Comparison of ENCODE assay signal across 20 mouse cellular contexts in genomic region chrX:121269620-121270019, GRCm38 (mm10).
DNase-seq lines count a peak whose midpoint lies in the region; ATAC-seq and TF ChIP-seq lines count a peak whose summit lies in the region.
"Had no signal": no experiment of that assay in that cellular context is flagged by ENCODE, and none has a peak within 500 bp of the region (broad histone marks: within the 10 kb centered on the region; RNA-seq: fewer than 3 reads in every experiment).

No protein-coding gene starts in this region.

- no peak for TF ChIP-seq EP300 in heart, postnatal 0 days (IDR thresholded peaks at IDR 0.05; ENCODE audit: low read depth)

- H3K4me2 ChIP-seq in heart, postnatal 0 days (ENCODE audit: low read depth, low read length): no peak overlapping the region
- H3K4me2 ChIP-seq in limb, embryonic 14.5 days (replicated peaks; ENCODE audit: low read depth, low read length, severe bottlenecking): no peak overlapping the region
- H3K4me2 ChIP-seq: embryonic facial prominence, embryonic 15.5 days; heart, embryonic 15.5 days; liver, embryonic 13.5 days; midbrain, embryonic 13.5 days; neural tube, embryonic 13.5 days had no signal

- no peaks in the 10 kb centered on the region for H3K36me3 ChIP-seq in heart, postnatal 0 days (replicated peaks; ENCODE audit: control insufficient read depth, insufficient read depth, low read length)
- H3K36me3 ChIP-seq in limb, embryonic 14.5 days (ENCODE audit: control insufficient read depth, insufficient read depth, low read length): no peaks in the 10 kb centered on the region
- H3K36me3 ChIP-seq in limb, embryonic 10.5 days: no peaks in the 10 kb centered on the region
- H3K36me3 ChIP-seq: embryonic facial prominence, embryonic 15.5 days; heart, embryonic 15.5 days; liver, embryonic 13.5 days; midbrain, embryonic 13.5 days; neural tube, embryonic 13.5 days had no signal

- ATAC-seq in heart, postnatal 0 days (ENCODE audit: insufficient read depth, low read depth): no peak
- no peak for ATAC-seq in limb, embryonic 14.5 days (ENCODE audit: low FRiP score, low read depth)
- ATAC-seq: inflammation-experienced regulatory T-cells, adult 6 months; midbrain, embryonic 13.5 days; Patski had no signal

- TF ChIP-seq CTCF in heart, postnatal 0 days (IDR thresholded peaks at IDR 0.05; ENCODE audit: low read depth): no peak
- TF ChIP-seq CTCF in left cerebral cortex, adult 2 months (IDR thresholded peaks at IDR 0.05): no peak

- intact Hi-C loops in left cerebral cortex, adult 2 months (cut with DNase I): loop anchor here (1.0 kb wide), 1 partner anchor 16 kb away; no protein-coding TSS in a partner anchor

- no peaks in the 10 kb centered on the region for H3K27me3 ChIP-seq in heart, postnatal 0 days (ENCODE audit: control insufficient read depth, insufficient read depth, low read length)
- no peaks in the 10 kb centered on the region for H3K27me3 ChIP-seq in limb, embryonic 14.5 days (ENCODE audit: control insufficient read depth, insufficient read depth, low read length)
- H3K27me3 ChIP-seq in limb, embryonic 10.5 days (ENCODE audit: low read depth, poor library complexity, severe bottlenecking): no peaks in the 10 kb centered on the region
- H3K27me3 ChIP-seq: embryonic facial prominence, embryonic 15.5 days; heart, embryonic 15.5 days; liver, embryonic 13.5 days; midbrain, embryonic 13.5 days; neural tube, embryonic 13.5 days; Patski had no signal

- WGBS in heart, postnatal 0 days: 22% methylated on average over 2 of the region's 2 CpGs
- WGBS in limb, embryonic 14.5 days: 32% methylated on average over 2 of the region's 2 CpGs
- WGBS in limb, embryonic 10.5 days: 35% methylated on average over 2 of the region's 2 CpGs

- H3K9me3 ChIP-seq in heart, postnatal 0 days (replicated peaks; ENCODE audit: control insufficient read depth, low read length): no peaks in the 10 kb centered on the region
- no peaks in the 10 kb centered on the region for H3K9me3 ChIP-seq in limb, embryonic 14.5 days (ENCODE audit: control insufficient read depth, low read length)
- no peaks in the 10 kb centered on the region for H3K9me3 ChIP-seq in limb, embryonic 10.5 days (replicated peaks)
- H3K9me3 ChIP-seq: embryonic facial prominence, embryonic 15.5 days; heart, embryonic 15.5 days; liver, embryonic 13.5 days; midbrain, embryonic 13.5 days; neural tube, embryonic 13.5 days had no signal

- no peak overlapping the region for H3K9ac ChIP-seq in heart, postnatal 0 days (replicated peaks; ENCODE audit: low read depth, low read length)
- no peak overlapping the region for H3K9ac ChIP-seq in limb, embryonic 14.5 days (ENCODE audit: low read depth, low read length, severe bottlenecking)
- H3K9ac ChIP-seq: embryonic facial prominence, embryonic 15.5 days; heart, embryonic 15.5 days; liver, embryonic 13.5 days; midbrain, embryonic 13.5 days; neural tube, embryonic 13.5 days had no signal

- H3K27ac ChIP-seq in heart, postnatal 0 days (ENCODE audit: low read depth): no peak overlapping the region
- H3K27ac ChIP-seq in limb, embryonic 14.5 days (replicated peaks; ENCODE audit: low read depth, low read length): no peak overlapping the region
- no peak overlapping the region for H3K27ac ChIP-seq in limb, embryonic 10.5 days
- H3K27ac ChIP-seq in left cerebral cortex, adult 2 months: no peak overlapping the region
- H3K27ac ChIP-seq: embryonic facial prominence, embryonic 15.5 days; heart, embryonic 15.5 days; liver, embryonic 13.5 days; midbrain, embryonic 13.5 days; neural tube, embryonic 13.5 days; stomach, postnatal 0 days had no signal

- no peak overlapping the region for H3K4me3 ChIP-seq in heart, postnatal 0 days (ENCODE audit: low read depth, low read length)
- H3K4me3 ChIP-seq in limb, embryonic 14.5 days (replicated peaks; ENCODE audit: low read length): no peak overlapping the region
- no peak overlapping the region for H3K4me3 ChIP-seq in limb, embryonic 10.5 days
- H3K4me3 ChIP-seq in left cerebral cortex, adult 2 months: no peak overlapping the region
- H3K4me3 ChIP-seq: embryonic facial prominence, embryonic 15.5 days; heart, embryonic 15.5 days; liver, embryonic 13.5 days; midbrain, embryonic 13.5 days; neural tube, embryonic 13.5 days had no signal

- TF ChIP-seq POLR2A in limb, embryonic 14.5 days (IDR thresholded peaks at IDR 0.05; ENCODE audit: borderline replicate concordance, extremely low read depth, insufficient read depth, insufficient read length): no peak

- peak; percentile 31 for DNase-seq in heart, postnatal 0 days (ENCODE audit: low spot score)
- DNase-seq in heart, adult 8-10 months (ENCODE audit: low spot score): no peak
- peak; percentile 9 for DNase-seq in limb, embryonic 14.5 days (ENCODE audit: low spot score)
- no peak for DNase-seq in limb, embryonic 10.5 days (ENCODE audit: low spot score)
- peak; percentile 4 for DNase-seq in urinary bladder, postnatal 14 days (ENCODE audit: low spot score)
- no peak for DNase-seq in urinary bladder, postnatal 25 days (ENCODE audit: low spot score)
- DNase-seq in spleen, adult 18-20 months: no peak
- no peak for DNase-seq in left cerebral cortex, adult 2 months (ENCODE audit: extremely low spot score in 1 of 2, low spot score in 2 of 2)
- DNase-seq: adrenal gland, postnatal 14 days; cerebellum, adult 11-12 months; cerebellum, postnatal 14 days; kidney, adult 9 months; liver, embryonic 13.5 days had no signal

- no peaks in the 10 kb centered on the region for H3K4me1 ChIP-seq in heart, postnatal 0 days (ENCODE audit: control insufficient read depth, insufficient read depth)
- H3K4me1 ChIP-seq in limb, embryonic 14.5 days (ENCODE audit: control insufficient read depth, insufficient read depth, low read length): no peaks in the 10 kb centered on the region
- no peaks in the 10 kb centered on the region for H3K4me1 ChIP-seq in limb, embryonic 10.5 days
- H3K4me1 ChIP-seq: embryonic facial prominence, embryonic 15.5 days; heart, embryonic 15.5 days; liver, embryonic 13.5 days; midbrain, embryonic 13.5 days; neural tube, embryonic 13.5 days had no signal

Comparison
In these comparisons a context has a peak if more than half of its experiments do, and no peak if none do; other contexts are left out.
1. DNase-seq: peak in heart, postnatal 0 days (single experiment), limb, embryonic 14.5 days (single experiment) and urinary bladder, postnatal 14 days (single experiment); none in heart, adult 8-10 months (single experiment), limb, embryonic 10.5 days (single experiment), urinary bladder, postnatal 25 days (single experiment), spleen, adult 18-20 months (0 of 2) and left cerebral cortex, adult 2 months (0 of 2).